Mouse (Mus musculus) kidney, adult 11 months (tissue): ENCODE data around the gene Nog.

Experiments used
- DNase-seq: peaks from one replicate; pipeline ENCODE4 v3.0.0; 2022

Nog gene

DNA sequence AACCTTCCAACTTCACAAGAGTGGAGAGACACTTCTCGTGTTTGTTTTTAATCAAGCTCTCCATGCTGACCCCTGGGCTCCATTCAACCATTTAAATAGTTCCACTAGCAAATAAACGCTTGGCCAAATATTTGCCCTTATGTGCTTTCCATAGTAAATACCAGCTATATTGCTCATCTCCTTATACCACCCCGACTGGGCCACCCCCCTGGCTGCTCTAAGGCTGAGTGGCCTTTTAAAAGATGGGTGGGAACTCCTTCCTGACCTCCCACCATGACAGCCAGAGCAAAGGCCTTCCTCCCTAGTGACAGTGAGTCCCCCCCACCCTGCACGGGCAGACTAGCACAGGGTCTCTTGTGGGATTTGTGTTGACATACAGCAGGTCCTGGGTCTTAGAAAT is 37.1 kb downstream of the Nog start:
- DNase-seq: no peak

DNA sequence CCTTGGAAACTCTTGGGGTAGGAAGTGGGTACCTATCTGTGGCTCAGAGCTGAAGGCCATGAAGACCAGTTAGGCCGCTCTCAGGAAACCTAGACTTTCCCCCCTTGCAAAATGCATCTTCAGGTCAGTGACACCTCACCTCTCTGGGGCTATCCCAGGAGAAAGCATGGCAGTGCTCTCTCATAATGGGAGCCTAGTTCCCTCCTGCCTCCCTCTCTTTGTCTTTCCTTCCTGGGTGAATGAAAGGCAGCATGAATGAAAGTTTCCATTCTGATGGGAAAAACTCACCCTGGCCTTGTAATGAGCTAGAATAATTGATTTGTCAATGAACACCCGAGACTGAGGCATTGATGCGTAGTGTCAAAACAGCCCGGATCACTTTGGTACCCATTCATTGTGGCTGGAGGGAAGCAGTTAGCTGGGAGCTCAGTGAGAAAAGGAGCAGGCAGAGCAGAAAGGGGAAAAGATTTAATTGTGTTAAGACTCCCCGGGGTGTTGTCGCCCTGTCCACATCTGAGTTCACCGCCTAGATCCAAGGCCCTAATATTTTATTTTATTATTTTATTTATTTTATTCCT is 42.7 kb downstream of the Nog start:
- DNase-seq: no peak

DNA sequence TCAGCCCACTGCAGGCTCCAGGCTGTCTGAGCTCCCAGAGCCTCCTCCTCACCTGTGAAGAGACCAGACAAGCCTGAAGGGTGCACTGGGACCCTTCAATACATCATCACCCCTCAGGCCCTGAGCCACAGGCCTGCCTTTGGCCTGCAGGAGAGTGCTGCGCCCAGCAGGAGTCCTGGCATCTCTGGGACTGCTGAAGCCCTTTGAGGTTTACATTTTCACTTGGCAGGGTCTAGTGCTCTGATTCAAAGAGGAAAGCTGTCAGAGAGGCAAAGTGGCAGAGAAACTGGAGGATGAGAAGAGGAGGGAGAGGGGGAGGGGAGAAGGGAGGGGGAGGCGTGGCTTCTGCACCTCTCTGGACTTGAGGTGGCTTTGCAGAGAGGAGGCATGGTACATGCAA is 44.2 kb downstream of the Nog start:
- no peak for DNase-seq

DNA sequence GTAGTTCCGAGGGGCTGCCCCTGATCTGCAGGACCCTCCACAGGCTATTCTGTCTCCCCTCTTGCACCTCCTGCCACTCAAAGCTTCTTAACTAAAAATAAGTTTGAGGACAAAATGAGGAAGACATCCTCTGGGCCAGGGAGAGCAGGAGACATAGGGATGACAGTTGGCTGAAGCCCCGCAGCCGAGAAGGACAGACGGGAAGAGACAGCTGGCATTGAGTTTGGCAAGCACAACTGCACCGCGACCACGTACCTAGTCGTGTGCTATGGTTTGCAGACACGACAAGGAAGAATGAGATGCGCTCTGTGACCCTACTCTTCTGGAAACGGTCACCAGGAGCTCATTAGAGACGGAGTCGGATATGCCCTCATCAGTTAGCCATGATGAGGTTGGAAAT is 48.2 kb downstream of the Nog start:
- DNase-seq: no peak
